Mouse (Mus musculus) heart, postnatal 0 days (tissue): ENCODE data around the gene Dcp1a. TPM values are rescaled to one million over a fixed set of nuclear protein-coding genes. Genes with fewer than 3 reads are reported as not detected.

Source experiments
- ATAC-seq: fragments of 200-750 bp; cut with Nextera tagmentation; 2 replicates; pipeline ENCODE4 v1.8.0; 2017; ENCODE audit warnings: low read depth, moderate number of reproducible peaks, moderate library complexity; ENCODE audit not compliant: insufficient read depth
- DNase-seq: peaks from one replicate; pipeline ENCODE4 v3.0.0-alpha.2; 2016; ENCODE audit warnings: low spot score
- H3K27ac ChIP-seq: fragments of 300-500 bp; sonication (generic); 2 replicates; pipeline ENCODE4 v1.5.1; 2014; ENCODE audit warnings: low read depth, mild to moderate bottlenecking
- H3K27me3 ChIP-seq: fragments of 300-500 bp; sonication (generic); 2 replicates; pipeline ENCODE4 v1.6.1; 2014; ENCODE audit warnings: low read length, mixed read lengths; ENCODE audit not compliant: control insufficient read depth, insufficient read depth
- H3K36me3 ChIP-seq: fragments of 300-500 bp; sonication (generic); replicated peaks from 2 replicates; pipeline ENCODE4 v1.6.1; 2014; ENCODE audit warnings: low read length, mixed read lengths; ENCODE audit not compliant: control insufficient read depth, insufficient read depth
- H3K4me1 ChIP-seq: fragments of 300-500 bp; sonication (generic); 2 replicates; pipeline ENCODE4 v1.6.1; 2014; ENCODE audit warnings: antibody characterized with exemption; ENCODE audit not compliant: control insufficient read depth, insufficient read depth
- H3K4me2 ChIP-seq: fragments of 300-500 bp; sonication (generic); 2 replicates; pipeline ENCODE4 v1.6.1; 2014; ENCODE audit warnings: low read depth, mild to moderate bottlenecking, low read length, moderate library complexity
- H3K4me3 ChIP-seq: fragments of 300-500 bp; sonication (generic); 2 replicates; pipeline ENCODE4 v1.5.1; 2014; ENCODE audit warnings: low read depth, low read length
- H3K9ac ChIP-seq: fragments of 300-500 bp; sonication (generic); replicated peaks from 2 replicates; pipeline ENCODE4 v1.6.1; 2014; ENCODE audit warnings: low read depth, low read length, mixed read lengths
- H3K9me3 ChIP-seq: fragments of 300-500 bp; sonication (generic); replicated peaks from 2 replicates; pipeline ENCODE4 v1.6.1; 2016; ENCODE audit warnings: low read length; ENCODE audit not compliant: control insufficient read depth
- CTCF ChIP-seq: IDR thresholded peaks from 2 replicates; pipeline ENCODE4 v1.5.1; 2016; ENCODE audit warnings: antibody characterized with exemption, control low read depth, low read depth
- EP300 ChIP-seq: IDR thresholded peaks from 2 replicates; pipeline ENCODE4 v1.6.1; 2016; ENCODE audit warnings: antibody characterized with exemption, low read depth
- WGBS: fragments of 180-500 bp; shearing (Covaris S2); extraction: QIAGEN DNeasy Blood & Tissue Kit; methylation state at CpG from one replicate; pipeline ENCODE4 v1.1.7; 2014; 5-methylcytosine and 5-hydroxymethylcytosine counted together
- polyA plus RNA-seq: library from polyadenylated mRNA; unstranded; fragments of >200 nt; fragmentation: Nextera tagmentation; extraction: Ambion mirVana; gene quantifications from 2 replicates; pipeline ENCODE4 v1.2.1, GENCODE M21; 2015
- total RNA-seq: library from RNA; depleted of rRNA; stranded (reverse); fragments of >200 nt; gene quantifications from 2 replicates; pipeline ENCODE4 v1.2.3, GENCODE M21; 2014; ENCODE audit warnings: low replicate concordance

Dcp1a gene
- total and polyA plus RNA-seq, 2 experiments from 2014 or later = 7.8 to 23.5 TPM

GRCm38 (mm10) chr14:30548965-30549776 is 69.8 kb downstream of the Dcp1a start:
- peaks cover 42% of the 10 kb centered on the region for H3K4me1 ChIP-seq

GRCm38 (mm10) chr14:30549777-30550149 is 70.4 kb downstream of the Dcp1a start:
- Histone ChIP-seq H3K4me3 (peak overlapping the region; percentile 80), H3K9ac (peak overlapping the region; percentile 89), H3K27me3 (no peaks in the 10 kb centered on the region), H3K4me2 (peak overlapping the region; percentile 94), H3K36me3 (no peaks in the 10 kb centered on the region), H3K27ac (peak overlapping the region; percentile 97), H3K9me3 (no peaks in the 10 kb centered on the region), H3K4me1 (peaks cover 42% of the 10 kb centered on the region)
- TF ChIP-seq EP300 = no peak
- no peak for TF ChIP-seq CTCF
- no peak for DNase-seq
- 2% methylated on average over 10 of the region's 10 CpGs for WGBS
- no peak for ATAC-seq

More at GRCm38 (mm10) chr14:30548965-30549776, 69.8 kb downstream of the Dcp1a start:
- DNase-seq (peak; percentile 95), ATAC-seq (peak; percentile 90)
- peak overlapping the region; percentile 97 for H3K27ac ChIP-seq
- no peaks in the 10 kb centered on the region for H3K36me3 ChIP-seq
- H3K4me3 ChIP-seq = peak overlapping the region; percentile 80
- no peaks in the 10 kb centered on the region for H3K9me3 ChIP-seq
- H3K4me2 ChIP-seq = peak overlapping the region; percentile 94
- H3K27me3 ChIP-seq = no peaks in the 10 kb centered on the region
- no peak for TF ChIP-seq CTCF
- no peak; the same call in 1 of the 2 replicates for TF ChIP-seq EP300
- peak overlapping the region; percentile 89 for H3K9ac ChIP-seq
- under 1% methylated on average over 68 of the region's 69 CpGs for WGBS

GRCm38 (mm10) chr14:30550232-30551070 is 71.1 kb downstream of the Dcp1a start:
- TF ChIP-seq EP300 (no peak), CTCF (no peak)
- ATAC-seq (no peak), DNase-seq (no peak)
- peak overlapping the region; percentile 97; the same call in 1 of the 2 replicates for H3K27ac ChIP-seq
- no peaks in the 10 kb centered on the region for H3K36me3 ChIP-seq
- H3K4me1 ChIP-seq = peaks cover 42% of the 10 kb centered on the region
- H3K9ac ChIP-seq = peak overlapping the region; percentile 89
- no peaks in the 10 kb centered on the region for H3K9me3 ChIP-seq
- WGBS = 30% methylated on average over 8 of the region's 8 CpGs
- H3K27me3 ChIP-seq = no peaks in the 10 kb centered on the region
- H3K4me2 ChIP-seq = peak overlapping the region; percentile 94
- H3K4me3 ChIP-seq = peak overlapping the region; percentile 80

GRCm38 (mm10) chr14:30551509-30551908 is 72.2 kb downstream of the Dcp1a start:
- H3K9ac ChIP-seq = no peak overlapping the region
- H3K27me3 ChIP-seq = no peaks in the 10 kb centered on the region
- TF ChIP-seq EP300 (no peak), CTCF (no peak)
- H3K4me2 ChIP-seq = peak overlapping the region; percentile 94
- H3K36me3 ChIP-seq = peaks cover 7% of the 10 kb centered on the region
- H3K4me1 ChIP-seq = peaks cover 42% of the 10 kb centered on the region
- no peaks in the 10 kb centered on the region for H3K9me3 ChIP-seq
- DNase-seq (peak; percentile 45), ATAC-seq (no peak)
- 15% methylated on average over 5 of the region's 5 CpGs for WGBS
- H3K27ac ChIP-seq = no peak overlapping the region
- no peak overlapping the region for H3K4me3 ChIP-seq

- 90% methylated on average over 2 of the region's 2 CpGs for WGBS
- DNase-seq = no peak
Observed at GRCm38 (mm10) chr14:30551981-30552380, 72.6 kb downstream of the Dcp1a start.

More at GRCm38 (mm10) chr14:30551981-30552380, 72.6 kb downstream of the Dcp1a start:
- Histone ChIP-seq H3K4me1 (peaks cover 42% of the 10 kb centered on the region), H3K27me3 (no peaks in the 10 kb centered on the region), H3K9me3 (no peaks in the 10 kb centered on the region), H3K9ac (no peak overlapping the region), H3K4me2 (no peak overlapping the region), H3K36me3 (peaks cover 9% of the 10 kb centered on the region), H3K4me3 (no peak overlapping the region), H3K27ac (no peak overlapping the region)
- TF ChIP-seq CTCF (no peak), EP300 (no peak)
- ATAC-seq = no peak
